Mouse (Mus musculus) intestine, embryonic 15.5 days (tissue): ENCODE results near the gene Ptgdr. TPM values are rescaled to one million over a fixed set of nuclear protein-coding genes. Genes with fewer than 3 reads are reported as not detected.
"Not testable (repeated sequence)": the region's sequence is repeated elsewhere in the genome, so short reads cannot be mapped to it uniquely, and the experiment has no call there.

ENCODE experiments used
- ATAC-seq: fragments of 200-750 bp; cut with Nextera tagmentation; 2 replicates; pipeline ENCODE4 v1.8.0; 2017; ENCODE audit warnings: moderate TSS enrichment, moderate library complexity
- H3K27ac ChIP-seq: fragments of 300-500 bp; sonication (generic); 2 replicates; pipeline ENCODE4 v1.5.1; 2015; ENCODE audit warnings: mild to moderate bottlenecking, inconsistent platforms
- H3K27me3 ChIP-seq: fragments of 300-500 bp; sonication (generic); replicated peaks from 2 replicates; pipeline ENCODE4 v1.6.1; 2015; ENCODE audit warnings: inconsistent platforms
- H3K36me3 ChIP-seq: fragments of 300-500 bp; sonication (generic); 2 replicates; pipeline ENCODE4 v1.6.1; 2015; ENCODE audit warnings: inconsistent platforms
- H3K4me1 ChIP-seq: fragments of 300-500 bp; sonication (generic); replicated peaks from 2 replicates; pipeline ENCODE4 v1.6.1; 2015; ENCODE audit warnings: inconsistent platforms
- H3K4me2 ChIP-seq: fragments of 300-500 bp; sonication (generic); replicated peaks from 2 replicates; pipeline ENCODE4 v1.6.1; 2015; ENCODE audit warnings: mild to moderate bottlenecking, inconsistent platforms
- H3K4me3 ChIP-seq: fragments of 300-500 bp; sonication (generic); replicated peaks from 2 replicates; pipeline ENCODE4 v1.5.1; 2015; ENCODE audit warnings: inconsistent platforms
- H3K9ac ChIP-seq: fragments of 300-500 bp; sonication (generic); 2 replicates; pipeline ENCODE4 v1.6.1; 2015; ENCODE audit warnings: inconsistent platforms
- H3K9me3 ChIP-seq: fragments of 300-500 bp; sonication (generic); 2 replicates; pipeline ENCODE4 v1.6.1; 2016; ENCODE audit warnings: inconsistent platforms
- WGBS: fragments of 180-500 bp; shearing (Covaris S2); methylation state at CpG from one replicate; pipeline ENCODE4 v1.1.7; 2015; 5-methylcytosine and 5-hydroxymethylcytosine counted together
- polyA plus RNA-seq: library from polyadenylated mRNA; unstranded; fragments of >200 nt; fragmentation: Nextera tagmentation; extraction: Ambion mirVana; gene quantifications from 2 replicates; pipeline ENCODE4 v1.2.1, GENCODE M21; 2015

Gene Ptgdr
- not detected in 2 replicates for polyA plus RNA-seq

GRCm38 (mm10) chr14:44858868-44859613 lies at the start of gene Ptgdr:
TSS of gene Ptgdr (minus strand) at chr14:44859375.
- peak within 1 kb of the TSS; percentile 76 for H3K4me2 ChIP-seq
- peak within 1 kb of the TSS; percentile 14; the same call in 1 of the 2 replicates for H3K9ac ChIP-seq
- H3K9me3 ChIP-seq = no peaks in the 10 kb centered on the region
- no peaks in the 10 kb centered on the region for H3K4me1 ChIP-seq
- ATAC-seq = peak; percentile 88
- WGBS = 1% methylated on average over 32 of the region's 32 CpGs
- peak within 1 kb of the TSS; percentile 26 for H3K4me3 ChIP-seq
- H3K36me3 ChIP-seq = no peaks in the 10 kb centered on the region
- H3K27ac ChIP-seq = no peak within 1 kb of the TSS
- H3K27me3 ChIP-seq = peaks cover 18% of the 10 kb centered on the region

- H3K4me3 ChIP-seq = no peak overlapping the region
- no peak overlapping the region for H3K27ac ChIP-seq
- no peaks in the 10 kb centered on the region for H3K9me3 ChIP-seq
- H3K27me3 ChIP-seq = no peaks in the 10 kb centered on the region
- no peaks in the 10 kb centered on the region for H3K4me1 ChIP-seq
- H3K36me3 ChIP-seq = no peaks in the 10 kb centered on the region
- peak; percentile 66 for ATAC-seq
- H3K4me2 ChIP-seq = no peak overlapping the region
- no peak overlapping the region for H3K9ac ChIP-seq
- WGBS = 63% methylated on average over 5 of the region's 5 CpGs
Observed at GRCm38 (mm10) chr14:44907774-44908173, 48.6 kb upstream of the Ptgdr start.

DNA sequence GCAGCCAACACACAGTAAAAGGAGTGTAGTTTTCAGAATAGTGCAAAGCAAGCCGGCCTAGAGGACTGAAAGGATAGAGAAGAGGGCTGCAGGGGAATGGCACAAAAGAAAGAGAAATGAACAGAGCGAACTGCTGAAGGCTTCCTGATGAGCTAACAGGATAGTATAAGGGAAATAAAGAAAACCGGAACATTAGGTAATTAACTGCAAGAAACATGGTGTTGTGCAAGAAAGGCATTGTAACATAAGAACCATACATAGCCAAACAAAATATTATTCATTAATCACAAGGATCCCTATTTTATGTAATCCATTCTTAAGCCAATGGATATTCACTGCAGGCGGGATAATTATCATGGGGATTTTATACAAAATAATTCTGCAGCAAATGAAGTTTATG lies 45.0 kb upstream of the Ptgdr start:
- 91% methylated on average over 4 of the region's 4 CpGs for WGBS
- Histone ChIP-seq H3K4me1 (no peaks in the 10 kb centered on the region), H3K9ac (no peak overlapping the region), H3K27me3 (no peaks in the 10 kb centered on the region), H3K4me3 (no peak overlapping the region), H3K4me2 (no peak overlapping the region), H3K36me3 (no peaks in the 10 kb centered on the region), H3K27ac (no peak overlapping the region), H3K9me3 (no peaks in the 10 kb centered on the region)
- ATAC-seq = no peak

DNA sequence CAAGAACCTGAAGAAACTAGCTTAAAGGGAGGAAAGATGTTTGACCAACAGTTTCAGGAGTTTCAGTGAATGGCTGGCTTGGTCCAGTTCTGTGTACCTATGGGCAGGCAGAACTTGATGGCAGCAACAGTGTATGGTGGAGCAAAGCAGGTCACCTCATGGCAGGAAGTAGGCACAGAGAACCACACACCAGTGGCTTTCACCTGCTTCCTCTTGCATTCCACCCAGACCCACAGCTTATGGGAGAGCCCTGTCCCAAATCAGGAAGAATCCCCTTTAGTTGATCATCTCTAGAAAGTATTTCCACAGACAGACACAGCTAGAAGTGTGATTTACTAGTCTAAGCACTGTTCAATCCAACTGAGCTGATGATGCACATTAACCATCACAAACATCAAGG lies 42.6 kb upstream of the Ptgdr start:
- H3K4me1 ChIP-seq, H3K9ac ChIP-seq, H3K4me2 ChIP-seq, H3K36me3 ChIP-seq, H3K27me3 ChIP-seq, H3K27ac ChIP-seq, H3K9me3 ChIP-seq, H3K4me3 ChIP-seq, ATAC-seq: not testable (repeated sequence)

GRCm38 (mm10) chr14:44891387-44892132 lies 32.4 kb upstream of the Ptgdr start:
- ATAC-seq = peak; percentile 62; the same call in 1 of the 2 replicates
- H3K4me2 ChIP-seq = no peak overlapping the region
- H3K27ac ChIP-seq = no peak overlapping the region
- no peaks in the 10 kb centered on the region for H3K27me3 ChIP-seq
- H3K36me3 ChIP-seq = no peaks in the 10 kb centered on the region
- no peaks in the 10 kb centered on the region for H3K9me3 ChIP-seq
- H3K9ac ChIP-seq = no peak overlapping the region
- WGBS = 73% methylated on average over 7 of the region's 7 CpGs
- H3K4me1 ChIP-seq = no peaks in the 10 kb centered on the region
- H3K4me3 ChIP-seq = no peak overlapping the region

DNA sequence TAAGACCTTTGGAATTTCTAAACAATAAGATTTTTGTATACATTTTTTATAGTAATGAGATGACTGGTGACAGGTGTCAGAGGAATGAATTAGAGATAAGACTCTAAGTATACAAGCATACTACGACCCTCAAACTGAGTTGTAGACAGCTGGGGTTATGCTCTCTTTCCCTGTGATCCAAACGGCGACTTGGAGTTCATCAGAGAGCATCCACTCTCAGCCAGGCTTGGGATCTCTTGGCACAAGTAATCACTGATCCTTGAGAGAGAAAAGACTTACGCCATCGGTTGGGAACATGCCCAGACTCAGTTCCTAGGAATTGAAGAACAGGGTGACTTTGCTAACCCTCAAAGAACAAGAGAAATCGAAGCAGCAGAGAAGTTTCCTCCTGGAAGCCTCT lies 10.5 kb upstream of the Ptgdr start:
- Histone ChIP-seq H3K27me3 (no peaks in the 10 kb centered on the region), H3K9me3 (no peaks in the 10 kb centered on the region), H3K9ac (no peak overlapping the region), H3K4me3 (no peak overlapping the region), H3K4me1 (no peaks in the 10 kb centered on the region), H3K27ac (no peak overlapping the region), H3K36me3 (no peaks in the 10 kb centered on the region), H3K4me2 (no peak overlapping the region)
- 74% methylated on average over 6 of the region's 6 CpGs for WGBS
- no peak for ATAC-seq

DNA sequence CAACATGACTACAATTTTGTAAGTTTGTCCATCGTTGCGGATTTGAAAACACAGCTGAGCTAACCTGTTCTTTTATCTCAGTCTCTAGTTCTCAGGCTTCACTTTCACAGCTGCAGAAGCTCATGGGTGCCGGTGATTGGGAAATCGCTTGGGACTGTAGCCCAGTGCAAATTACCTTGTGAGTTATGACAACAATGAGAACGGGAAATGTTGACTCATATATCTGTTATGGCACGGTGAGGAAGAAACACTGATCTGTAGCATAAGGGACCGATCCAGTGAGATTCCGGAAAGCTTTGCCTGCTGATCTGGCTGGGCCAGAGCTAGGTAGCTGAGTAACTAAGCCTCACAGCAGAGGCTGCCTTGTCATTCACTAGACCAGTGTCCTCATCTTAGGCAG lies 6.5 kb upstream of the Ptgdr start:
- Histone ChIP-seq H3K9me3 (no peaks in the 10 kb centered on the region), H3K27me3 (no peaks in the 10 kb centered on the region), H3K4me2 (no peak overlapping the region), H3K4me3 (no peak overlapping the region), H3K36me3 (no peaks in the 10 kb centered on the region), H3K4me1 (no peaks in the 10 kb centered on the region), H3K27ac (no peak overlapping the region), H3K9ac (no peak overlapping the region)
- WGBS = 76% methylated on average over 8 of the region's 8 CpGs
- no peak for ATAC-seq

- WGBS = 41% methylated on average over 4 of the region's 4 CpGs
Observed at GRCm38 (mm10) chr14:44863086-44863485, 3.9 kb upstream of the Ptgdr start.

DNA sequence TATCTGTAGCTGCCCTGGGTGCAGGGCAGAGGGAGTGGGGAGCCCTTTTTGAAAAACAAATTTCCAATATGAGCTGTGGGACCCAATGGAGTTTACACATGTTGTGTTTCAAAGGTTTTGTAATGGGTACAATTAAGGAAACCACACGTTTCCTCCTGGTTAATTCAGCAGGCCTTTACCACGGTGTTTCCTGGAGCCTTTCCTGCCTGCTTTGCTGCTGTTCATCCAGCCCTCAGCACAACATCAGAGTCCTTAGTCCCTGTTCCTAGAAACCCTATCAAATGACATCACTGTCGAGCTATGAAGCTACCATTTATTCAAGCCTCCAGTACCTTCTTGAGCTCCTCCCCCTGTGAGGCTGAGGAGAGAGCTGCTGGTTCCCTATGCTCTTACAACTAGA lies 2.0 kb upstream of the Ptgdr start:
- WGBS = 58% methylated on average over 3 of the region's 3 CpGs
- Histone ChIP-seq H3K4me1 (no peaks in the 10 kb centered on the region), H3K27ac (no peak overlapping the region), H3K9me3 (no peaks in the 10 kb centered on the region), H3K9ac (no peak overlapping the region), H3K4me2 (no peak overlapping the region), H3K27me3 (peaks cover 18% of the 10 kb centered on the region), H3K4me3 (no peak overlapping the region), H3K36me3 (no peaks in the 10 kb centered on the region)
- no peak for ATAC-seq

More at GRCm38 (mm10) chr14:44863086-44863485, 3.9 kb upstream of the Ptgdr start:
- H3K4me3 ChIP-seq = no peak overlapping the region
- H3K36me3 ChIP-seq = no peaks in the 10 kb centered on the region
- H3K9ac ChIP-seq = no peak overlapping the region
- no peaks in the 10 kb centered on the region for H3K4me1 ChIP-seq
- no peak for ATAC-seq
- peaks cover 15% of the 10 kb centered on the region for H3K27me3 ChIP-seq
- no peaks in the 10 kb centered on the region for H3K9me3 ChIP-seq
- H3K4me2 ChIP-seq = no peak overlapping the region
- no peak overlapping the region for H3K27ac ChIP-seq

- 0 out of 2 replicates have a peak overlapping the region, but pooled peaks have one; percentile 26 for H3K4me3 ChIP-seq
- WGBS = 10% methylated on average over 12 of the region's 12 CpGs
- ATAC-seq = peak; percentile 53
Observed at GRCm38 (mm10) chr14:44858372-44858771, 803 bp downstream of the Ptgdr start.

GRCm38 (mm10) chr14:44850637-44851036 lies 8.5 kb downstream of the Ptgdr start:
- WGBS = 5% methylated on average over 3 of the region's 3 CpGs
- ATAC-seq = peak; percentile 49; the same call in 1 of the 2 replicates
- not testable (repeated sequence) for H3K27ac ChIP-seq, H3K4me2 ChIP-seq, H3K9ac ChIP-seq, H3K9me3 ChIP-seq, H3K27me3 ChIP-seq, H3K4me3 ChIP-seq, H3K4me1 ChIP-seq, H3K36me3 ChIP-seq

More at GRCm38 (mm10) chr14:44858372-44858771, 803 bp downstream of the Ptgdr start:
- Histone ChIP-seq H3K36me3 (no peaks in the 10 kb centered on the region), H3K4me2 (peak overlapping the region; percentile 76), H3K27me3 (peaks cover 18% of the 10 kb centered on the region), H3K4me1 (no peaks in the 10 kb centered on the region), H3K27ac (no peak overlapping the region), H3K9me3 (no peaks in the 10 kb centered on the region), H3K9ac (no peak overlapping the region)

- ATAC-seq = no peak
- no peaks in the 10 kb centered on the region for H3K9me3 ChIP-seq
- H3K9ac ChIP-seq = no peak overlapping the region
- no peaks in the 10 kb centered on the region for H3K36me3 ChIP-seq
- H3K27ac ChIP-seq = no peak overlapping the region
- WGBS = 85% methylated on average over 2 of the region's 2 CpGs
- no peaks in the 10 kb centered on the region for H3K27me3 ChIP-seq
- H3K4me2 ChIP-seq = no peak overlapping the region
- no peak overlapping the region for H3K4me3 ChIP-seq
- H3K4me1 ChIP-seq = no peaks in the 10 kb centered on the region
Observed at GRCm38 (mm10) chr14:44847740-44848139, 11.4 kb downstream of the Ptgdr start.
